Mouse (Mus musculus): Measurements from ENCODE around the gene Ptpn5.

Gene Ptpn5

DNA sequence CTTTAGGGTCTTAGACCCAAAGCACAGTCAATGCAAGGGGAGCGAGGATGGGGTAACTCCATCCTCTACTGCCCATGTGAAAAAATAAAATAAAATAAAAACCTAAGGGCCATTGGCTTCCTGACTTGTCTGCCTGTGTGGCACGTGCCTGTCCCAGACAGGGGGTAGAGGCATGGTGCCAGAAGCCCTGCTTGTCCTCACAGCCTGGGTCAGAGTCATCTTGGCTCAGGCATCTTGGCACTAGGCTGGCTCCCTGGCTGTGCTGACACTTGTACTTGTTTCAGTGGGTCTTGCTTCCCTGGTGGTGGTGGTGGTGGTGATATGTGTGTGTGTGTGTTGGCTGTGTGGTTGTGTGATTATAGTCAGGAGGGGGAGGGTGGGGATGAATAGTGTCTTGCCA is 78.8 kb downstream of the Ptpn5 start:
- DNase-seq, result no peak

DNA sequence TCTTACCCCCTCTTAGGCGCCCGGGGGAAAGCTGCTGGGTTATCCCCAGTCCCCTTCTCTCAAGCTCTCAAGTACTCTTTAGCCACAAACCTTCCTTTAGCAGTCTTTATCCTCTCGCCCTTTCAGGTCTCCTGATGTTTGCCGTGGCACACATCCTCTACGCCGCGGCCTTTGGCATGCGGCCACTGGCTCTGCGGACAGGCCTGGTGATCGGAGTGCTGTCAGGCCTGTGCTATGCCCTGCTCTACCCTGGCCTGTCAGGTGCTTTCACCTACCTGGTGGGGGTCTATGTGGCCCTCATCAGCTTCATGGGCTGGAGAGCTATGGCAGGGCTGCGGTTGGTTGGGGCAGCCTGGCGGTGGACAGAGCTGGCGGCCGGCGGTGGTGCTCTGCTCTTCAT is 80.2 kb downstream of the Ptpn5 start:
- no peak for DNase-seq

DNA sequence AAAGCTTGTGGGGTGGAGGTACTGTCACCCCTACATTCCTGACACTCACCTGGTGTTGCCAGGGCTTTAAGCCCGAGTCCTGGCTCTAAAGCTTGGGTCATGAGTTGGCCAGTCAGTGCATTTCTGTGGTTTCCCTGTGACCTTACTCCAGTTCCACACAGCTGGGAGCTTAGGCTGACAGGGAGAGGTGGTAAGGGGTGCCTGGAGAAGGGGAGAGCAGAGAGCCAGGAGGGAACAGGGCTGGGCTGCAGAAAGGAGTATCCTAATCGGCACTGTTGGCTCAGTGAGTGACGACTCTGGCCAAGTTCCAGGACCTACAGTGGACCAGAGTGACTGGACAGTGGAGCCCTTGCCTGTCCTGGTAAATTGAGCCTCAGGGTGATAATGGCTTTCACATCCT is 81.2 kb downstream of the Ptpn5 start:
- no peak for DNase-seq

DNA sequence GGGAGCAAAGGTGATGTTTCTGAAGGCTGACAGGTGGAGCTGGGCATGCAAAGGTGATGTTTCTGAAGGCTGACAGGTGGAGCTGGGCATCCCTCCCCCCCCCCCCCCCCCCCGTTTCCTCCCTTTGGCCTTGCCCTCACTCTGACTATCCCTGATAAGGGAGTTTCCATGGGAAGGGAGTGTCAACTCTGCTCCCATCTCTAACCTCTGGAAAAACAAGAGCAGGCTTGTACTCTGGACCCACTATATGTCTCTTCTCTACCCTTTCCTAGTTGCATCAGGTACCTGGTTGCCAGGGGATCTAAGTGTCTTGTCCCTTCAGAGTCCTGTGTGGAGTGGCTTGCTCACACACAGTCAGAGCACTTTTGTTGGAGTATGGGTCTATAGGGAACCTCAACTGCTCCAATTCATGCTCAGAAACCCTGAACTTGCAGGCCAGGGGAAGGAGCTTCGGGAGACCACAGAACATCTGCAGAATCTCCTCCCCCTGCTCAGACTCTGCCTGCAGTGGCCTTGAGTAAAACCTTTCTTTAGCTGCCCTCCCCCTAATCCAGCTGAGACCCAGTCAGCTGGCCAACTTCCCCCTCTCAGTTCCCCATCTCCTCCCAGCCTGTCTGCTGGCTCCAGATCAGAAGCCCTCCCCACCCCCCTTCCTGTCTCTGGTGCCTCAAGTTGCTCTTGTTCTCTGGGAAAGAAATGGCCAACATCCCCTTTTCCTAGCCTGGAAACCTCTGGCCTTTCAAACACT is 81.9 kb downstream of the Ptpn5 start:
- DNase-seq, result no peak

GRCm38 (mm10) chr7:47050766-47051165 is 82.7 kb downstream of the Ptpn5 start:
- DNase-seq, result no peak

DNA sequence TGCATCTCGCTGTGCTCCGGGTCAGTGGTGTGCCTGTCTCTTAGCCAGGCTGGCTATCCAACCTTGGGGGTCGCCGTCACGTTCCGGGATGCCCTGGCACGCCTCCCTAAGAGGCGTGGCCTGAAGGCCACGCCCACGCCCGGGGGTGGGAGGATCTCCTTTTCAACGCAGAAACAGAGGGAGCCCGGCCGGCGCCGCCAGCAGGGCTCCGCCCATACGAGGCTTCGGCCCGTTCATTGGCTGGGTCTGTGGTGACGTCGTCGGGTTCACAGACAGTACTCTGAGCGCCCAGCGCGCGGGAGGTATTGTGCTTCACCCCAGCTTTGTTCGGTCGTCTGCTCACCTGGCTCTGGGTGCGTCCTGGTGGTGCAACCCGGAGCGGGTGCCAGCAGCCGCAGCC is 83.1 kb downstream of the Ptpn5 start, which contains the start of gene Tmem86a:
Gene Tmem86a, plus strand, starts transcription at position 236 of the 400 bp plus-strand sequence.
- DNase-seq, result peak; percentile 92

- DNase-seq, result no peak
Measured at GRCm38 (mm10) chr7:47042823-47043490, 90.5 kb downstream of the Ptpn5 start.

GRCm38 (mm10) chr7:47042121-47042520 is 91.4 kb downstream of the Ptpn5 start:
- DNase-seq, result no peak

DNA sequence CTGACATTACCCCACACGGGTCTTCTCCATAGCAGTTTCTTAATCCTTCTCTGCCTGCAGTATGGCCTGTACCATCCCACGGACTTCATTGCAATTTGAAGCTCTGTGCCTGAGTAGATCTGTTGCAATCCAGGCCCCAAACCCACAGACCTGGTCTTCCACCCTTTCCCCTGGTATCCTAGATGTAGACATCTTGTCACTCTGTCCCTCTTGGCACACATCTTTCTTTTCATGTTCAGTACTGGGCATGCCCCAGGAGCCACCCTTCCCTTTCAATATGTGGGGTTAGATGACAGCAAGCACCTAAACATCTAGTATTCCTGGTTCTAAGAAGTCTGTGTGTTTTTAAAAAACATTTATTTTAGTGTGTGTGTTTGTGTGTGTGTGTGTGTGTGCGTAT is 91.8 kb downstream of the Ptpn5 start:
- DNase-seq, result no peak

DNA sequence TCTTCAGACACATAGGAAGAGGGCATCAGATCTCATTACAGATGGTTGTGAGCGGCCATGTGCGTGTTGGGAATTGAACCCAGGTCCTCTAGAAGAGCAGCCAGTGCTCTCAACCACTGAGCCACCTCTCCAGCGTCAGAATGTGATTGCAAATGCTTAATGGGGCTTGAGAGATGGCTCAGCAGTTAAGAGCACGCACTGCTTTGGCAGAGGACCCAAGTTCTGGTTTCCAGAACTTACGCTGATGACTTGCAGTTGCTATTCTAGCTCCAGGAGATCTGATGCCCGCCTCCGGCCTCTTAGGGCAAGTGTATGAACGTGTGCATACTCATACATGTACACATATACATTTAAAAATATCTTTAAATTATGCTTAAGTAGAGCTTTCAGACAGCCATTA is 98.1 kb downstream of the Ptpn5 start:
- no peak for DNase-seq

DNA sequence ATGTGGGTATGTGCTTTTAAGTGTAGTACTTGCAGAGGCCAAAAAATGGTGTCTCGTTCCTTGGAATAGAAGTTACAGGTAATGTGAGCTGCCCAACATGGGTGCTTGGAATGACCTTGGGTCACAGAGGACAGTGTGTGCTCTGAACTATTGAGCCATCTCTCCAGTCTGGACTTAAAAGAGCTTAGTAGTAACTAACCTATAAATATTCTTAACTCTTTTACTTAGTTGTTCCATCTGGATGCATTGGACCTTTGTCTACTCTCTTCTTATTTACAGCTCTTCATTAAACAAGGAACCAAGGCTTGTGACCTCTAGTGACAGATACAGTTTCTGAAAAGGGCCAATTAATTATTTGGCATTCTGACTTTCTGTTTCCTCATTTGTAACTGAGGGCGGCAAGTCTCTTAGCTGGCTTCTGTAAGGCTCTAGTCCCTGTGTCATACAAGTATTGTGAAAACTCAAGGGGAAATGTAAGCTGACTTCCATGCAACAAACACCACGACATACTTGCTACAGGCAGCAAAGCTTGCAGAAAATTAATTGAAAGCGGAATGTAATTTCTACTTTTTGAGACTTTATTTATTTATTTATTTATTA is 98.6 kb downstream of the Ptpn5 start:
- no peak for DNase-seq

GRCm38 (mm10) chr7:47031371-47031770 is 102.1 kb downstream of the Ptpn5 start:
- no peak for DNase-seq

GRCm38 (mm10) chr7:47030517-47031193 is 102.8 kb downstream of the Ptpn5 start:
- no peak for DNase-seq

All from cerebellum, adult 8-10 months (tissue).